Mouse (Mus musculus): Measurements from ENCODE around the gene Nkx2-3. TPM values are rescaled to one million over a fixed set of nuclear protein-coding genes. Genes with fewer than 3 reads are reported as not detected.

Gene Nkx2-3
- polyA plus RNA-seq, 1 experiment from 2014 or later: not detected

GRCm38 (mm10) chr19:43630466-43631251 is 18.5 kb downstream of the Nkx2-3 start:
- no peak overlapping the region for H3K27ac ChIP-seq (ENCODE audit: low read depth, low read length)
- H3K9ac ChIP-seq (ENCODE audit: low read depth, low read length): no peak overlapping the region
- H3K4me3 ChIP-seq (ENCODE audit: low read length): no peak overlapping the region
- no peak for ATAC-seq
- H3K4me2 ChIP-seq (ENCODE audit: low read length): no peak overlapping the region
- H3K9me3 ChIP-seq (ENCODE audit: control insufficient read depth, low read length): no peaks in the 10 kb centered on the region
- 30% methylated on average over 12 of the region's 12 CpGs for WGBS
- no peaks in the 10 kb centered on the region for H3K4me1 ChIP-seq (ENCODE audit: control insufficient read depth, insufficient read depth, low read depth, low read length)
- no peaks in the 10 kb centered on the region for H3K36me3 ChIP-seq (ENCODE audit: control insufficient read depth, insufficient read depth, low read length)
- H3K27me3 ChIP-seq (replicated peaks; ENCODE audit: control insufficient read depth, insufficient read depth, low read length): no peaks in the 10 kb centered on the region

GRCm38 (mm10) chr19:43641833-43642232 is 29.7 kb downstream of the Nkx2-3 start:
- no peak for ATAC-seq
- Histone ChIP-seq H3K9me3 (ENCODE audit: control insufficient read depth, low read length) (no peaks in the 10 kb centered on the region), H3K36me3 (ENCODE audit: control insufficient read depth, insufficient read depth, low read length) (no peaks in the 10 kb centered on the region), H3K4me2 (ENCODE audit: low read length) (no peak overlapping the region), H3K9ac (ENCODE audit: low read depth, low read length) (no peak overlapping the region), H3K4me3 (ENCODE audit: low read length) (no peak overlapping the region), H3K4me1 (ENCODE audit: control insufficient read depth, insufficient read depth, low read depth, low read length) (no peaks in the 10 kb centered on the region), H3K27ac (ENCODE audit: low read depth, low read length) (no peak overlapping the region), H3K27me3 (replicated peaks; ENCODE audit: control insufficient read depth, insufficient read depth, low read length) (no peaks in the 10 kb centered on the region)
- 73% methylated on average over 11 of the region's 11 CpGs for WGBS

GRCm38 (mm10) chr19:43642843-43643242 is 30.7 kb downstream of the Nkx2-3 start:
- WGBS: 83% methylated on average over 9 of the region's 9 CpGs

GRCm38 (mm10) chr19:43645508-43645907 is 33.4 kb downstream of the Nkx2-3 start:
- H3K9me3 ChIP-seq (ENCODE audit: control insufficient read depth, low read length): no peaks in the 10 kb centered on the region
- WGBS: 93% methylated on average over 9 of the region's 9 CpGs
- no peak for ATAC-seq

More at GRCm38 (mm10) chr19:43642843-43643242, 30.7 kb downstream of the Nkx2-3 start:
- H3K27me3 ChIP-seq (replicated peaks; ENCODE audit: control insufficient read depth, insufficient read depth, low read length): no peaks in the 10 kb centered on the region
- H3K27ac ChIP-seq (ENCODE audit: low read depth, low read length): no peak overlapping the region
- H3K9ac ChIP-seq (ENCODE audit: low read depth, low read length): no peak overlapping the region
- no peaks in the 10 kb centered on the region for H3K9me3 ChIP-seq (ENCODE audit: control insufficient read depth, low read length)
- no peaks in the 10 kb centered on the region for H3K36me3 ChIP-seq (ENCODE audit: control insufficient read depth, insufficient read depth, low read length)
- H3K4me3 ChIP-seq (ENCODE audit: low read length): no peak overlapping the region
- H3K4me2 ChIP-seq (ENCODE audit: low read length): no peak overlapping the region
- no peak for ATAC-seq
- no peaks in the 10 kb centered on the region for H3K4me1 ChIP-seq (ENCODE audit: control insufficient read depth, insufficient read depth, low read depth, low read length)

GRCm38 (mm10) chr19:43646852-43647251 is 34.7 kb downstream of the Nkx2-3 start:
- Histone ChIP-seq H3K9me3 (ENCODE audit: control insufficient read depth, low read length) (no peaks in the 10 kb centered on the region), H3K4me2 (ENCODE audit: low read length) (no peak overlapping the region), H3K4me1 (ENCODE audit: control insufficient read depth, insufficient read depth, low read depth, low read length) (no peaks in the 10 kb centered on the region), H3K27me3 (replicated peaks; ENCODE audit: control insufficient read depth, insufficient read depth, low read length) (no peaks in the 10 kb centered on the region), H3K27ac (ENCODE audit: low read depth, low read length) (no peak overlapping the region), H3K4me3 (ENCODE audit: low read length) (no peak overlapping the region), H3K9ac (ENCODE audit: low read depth, low read length) (no peak overlapping the region), H3K36me3 (ENCODE audit: control insufficient read depth, insufficient read depth, low read length) (no peaks in the 10 kb centered on the region)
- ATAC-seq: no peak
- WGBS: 48% methylated on average over 7 of the region's 7 CpGs

More at GRCm38 (mm10) chr19:43645508-43645907, 33.4 kb downstream of the Nkx2-3 start:
- Histone ChIP-seq H3K4me1 (ENCODE audit: control insufficient read depth, insufficient read depth, low read depth, low read length) (no peaks in the 10 kb centered on the region), H3K36me3 (ENCODE audit: control insufficient read depth, insufficient read depth, low read length) (no peaks in the 10 kb centered on the region), H3K9ac (ENCODE audit: low read depth, low read length) (no peak overlapping the region), H3K27ac (ENCODE audit: low read depth, low read length) (no peak overlapping the region), H3K27me3 (replicated peaks; ENCODE audit: control insufficient read depth, insufficient read depth, low read length) (no peaks in the 10 kb centered on the region), H3K4me2 (ENCODE audit: low read length) (no peak overlapping the region), H3K4me3 (ENCODE audit: low read length) (no peak overlapping the region)

GRCm38 (mm10) chr19:43647261-43647660 is 35.1 kb downstream of the Nkx2-3 start:
- Histone ChIP-seq H3K4me1 (ENCODE audit: control insufficient read depth, insufficient read depth, low read depth, low read length) (no peaks in the 10 kb centered on the region), H3K4me2 (ENCODE audit: low read length) (no peak overlapping the region), H3K9ac (ENCODE audit: low read depth, low read length) (no peak overlapping the region), H3K27ac (ENCODE audit: low read depth, low read length) (no peak overlapping the region), H3K9me3 (ENCODE audit: control insufficient read depth, low read length) (no peaks in the 10 kb centered on the region), H3K4me3 (ENCODE audit: low read length) (no peak overlapping the region), H3K36me3 (ENCODE audit: control insufficient read depth, insufficient read depth, low read length) (no peaks in the 10 kb centered on the region), H3K27me3 (replicated peaks; ENCODE audit: control insufficient read depth, insufficient read depth, low read length) (no peaks in the 10 kb centered on the region)
- no peak for ATAC-seq
- WGBS: 88% methylated on average over 9 of the region's 9 CpGs

GRCm38 (mm10) chr19:43648343-43648742 is 36.2 kb downstream of the Nkx2-3 start:
- H3K27me3 ChIP-seq (replicated peaks; ENCODE audit: control insufficient read depth, insufficient read depth, low read length): no peaks in the 10 kb centered on the region
- H3K9ac ChIP-seq (ENCODE audit: low read depth, low read length): no peak overlapping the region
- H3K36me3 ChIP-seq (ENCODE audit: control insufficient read depth, insufficient read depth, low read length): no peaks in the 10 kb centered on the region
- 86% methylated on average over 4 of the region's 4 CpGs for WGBS
- no peaks in the 10 kb centered on the region for H3K4me1 ChIP-seq (ENCODE audit: control insufficient read depth, insufficient read depth, low read depth, low read length)
- H3K27ac ChIP-seq (ENCODE audit: low read depth, low read length): no peak overlapping the region
- no peaks in the 10 kb centered on the region for H3K9me3 ChIP-seq (ENCODE audit: control insufficient read depth, low read length)
- no peak overlapping the region for H3K4me3 ChIP-seq (ENCODE audit: low read length)
- ATAC-seq: no peak
- H3K4me2 ChIP-seq (ENCODE audit: low read length): no peak overlapping the region

- Histone ChIP-seq H3K4me3 (ENCODE audit: low read length) (no peak overlapping the region), H3K36me3 (ENCODE audit: control insufficient read depth, insufficient read depth, low read length) (no peaks in the 10 kb centered on the region), H3K9me3 (ENCODE audit: control insufficient read depth, low read length) (no peaks in the 10 kb centered on the region), H3K27ac (ENCODE audit: low read depth, low read length) (no peak overlapping the region), H3K27me3 (replicated peaks; ENCODE audit: control insufficient read depth, insufficient read depth, low read length) (no peaks in the 10 kb centered on the region), H3K4me1 (ENCODE audit: control insufficient read depth, insufficient read depth, low read depth, low read length) (no peaks in the 10 kb centered on the region), H3K4me2 (ENCODE audit: low read length) (no peak overlapping the region), H3K9ac (ENCODE audit: low read depth, low read length) (no peak overlapping the region)
- WGBS: 65% methylated on average over 8 of the region's 8 CpGs
- no peak for ATAC-seq
Measured at GRCm38 (mm10) chr19:43651241-43651785, 39.2 kb downstream of the Nkx2-3 start.

- 0 out of 2 replicates have a peak, but pooled peaks have one; percentile 34 for ATAC-seq
- Histone ChIP-seq H3K27me3 (replicated peaks; ENCODE audit: control insufficient read depth, insufficient read depth, low read length) (no peaks in the 10 kb centered on the region), H3K4me3 (ENCODE audit: low read length) (no peak overlapping the region), H3K4me2 (ENCODE audit: low read length) (no peak overlapping the region), H3K27ac (ENCODE audit: low read depth, low read length) (no peak overlapping the region), H3K36me3 (ENCODE audit: control insufficient read depth, insufficient read depth, low read length) (no peaks in the 10 kb centered on the region), H3K4me1 (ENCODE audit: control insufficient read depth, insufficient read depth, low read depth, low read length) (no peaks in the 10 kb centered on the region), H3K9me3 (ENCODE audit: control insufficient read depth, low read length) (no peaks in the 10 kb centered on the region), H3K9ac (ENCODE audit: low read depth, low read length) (no peak overlapping the region)
- 39% methylated on average over 11 of the region's 11 CpGs for WGBS
Measured at GRCm38 (mm10) chr19:43655735-43656492, 43.8 kb downstream of the Nkx2-3 start.
